Mouse (Mus musculus) bone marrow macrophage, adult 2 months (primary cell): ENCODE data around the gene Nrgn.

Source experiments
- CTCF ChIP-seq: IDR thresholded peaks from 2 replicates; pipeline ENCODE4 v1.5.1; 2012; ENCODE audit warnings: low read depth, mild to moderate bottlenecking, low read length, moderate library complexity
- POLR2A ChIP-seq: IDR thresholded peaks from 2 replicates; pipeline ENCODE4 v1.6.1; 2012; ENCODE audit warnings: mild to moderate bottlenecking, low read depth, low read length, borderline replicate concordance

- TF ChIP-seq POLR2A (no peak), CTCF (no peak)
These were observed 763 bp downstream of the Nrgn start for GRCm38 (mm10) chr9:37551751-37552531.
